Mouse (Mus musculus) spleen, adult 2 months (tissue): ENCODE measurements around the gene Apoa4. TPM values are rescaled to one million over a fixed set of nuclear protein-coding genes. Genes with fewer than 3 reads are reported as not detected.

ENCODE experiments used
- DNase-seq, 2 experiments: peaks; one replicate each; pipeline versions ENCODE4 v3.0.0 to v3.0.0-alpha.2; 2012 to 2021; ENCODE audit warnings: low spot score in 2 of 2, low read depth in 1 of 2
- H3K27ac ChIP-seq: fragments of 200-500 bp; 2 replicates; pipeline ENCODE4 v1.5.1; 2012; ENCODE audit warnings: low read length, inconsistent platforms; ENCODE audit not compliant: insufficient read depth
- H3K27me3 ChIP-seq: fragments of 200-500 bp; 2 replicates; pipeline ENCODE4 v1.6.1; 2012; ENCODE audit warnings: mild to moderate bottlenecking, moderate library complexity, low read length, inconsistent platforms; ENCODE audit not compliant: control insufficient read depth, insufficient read depth
- H3K36me3 ChIP-seq: fragments of 200-500 bp; 2 replicates; pipeline ENCODE4 v1.6.1; 2012; ENCODE audit warnings: mild to moderate bottlenecking, low read length, inconsistent platforms; ENCODE audit not compliant: control insufficient read depth, insufficient read depth
- H3K4me1 ChIP-seq: fragments of 200-500 bp; 2 replicates; pipeline ENCODE4 v1.6.1; 2011; ENCODE audit warnings: inconsistent platforms; ENCODE audit not compliant: control insufficient read depth, insufficient read depth, insufficient read length
- H3K4me3 ChIP-seq: fragments of 200-500 bp; 2 replicates; pipeline ENCODE4 v1.5.1; 2011; ENCODE audit warnings: mild to moderate bottlenecking, inconsistent platforms; ENCODE audit not compliant: insufficient read depth, insufficient read length; ENCODE audit errors: extremely low read depth
- CTCF ChIP-seq: fragments of 200-500 bp; IDR thresholded peaks from 2 replicates; pipeline ENCODE4 v1.5.1; 2011; ENCODE audit warnings: mild to moderate bottlenecking, inconsistent platforms; ENCODE audit not compliant: insufficient read depth, insufficient read length, insufficient replicate concordance; ENCODE audit errors: extremely low read depth
- POLR2A ChIP-seq: fragments of 200-500 bp; IDR thresholded peaks from 2 replicates; pipeline ENCODE4 v1.6.1; 2011; ENCODE audit warnings: low read depth, low read length, inconsistent platforms
- WGBS: fragments of 180-500 bp; shearing (Covaris S2); methylation state at CpG from one replicate; pipeline ENCODE4 v1.1.7; 2018; 5-methylcytosine and 5-hydroxymethylcytosine counted together
- polyA plus RNA-seq: library from polyadenylated mRNA; depleted of rRNA; stranded (reverse); fragments of >200 nt; gene quantifications from 2 replicates; pipeline ENCODE4 v1.2.3, GENCODE M21; 2012; rRNA removed

Gene Apoa4
- polyA plus RNA-seq = 0.31 and 0.33 TPM in 2 replicates

DNA sequence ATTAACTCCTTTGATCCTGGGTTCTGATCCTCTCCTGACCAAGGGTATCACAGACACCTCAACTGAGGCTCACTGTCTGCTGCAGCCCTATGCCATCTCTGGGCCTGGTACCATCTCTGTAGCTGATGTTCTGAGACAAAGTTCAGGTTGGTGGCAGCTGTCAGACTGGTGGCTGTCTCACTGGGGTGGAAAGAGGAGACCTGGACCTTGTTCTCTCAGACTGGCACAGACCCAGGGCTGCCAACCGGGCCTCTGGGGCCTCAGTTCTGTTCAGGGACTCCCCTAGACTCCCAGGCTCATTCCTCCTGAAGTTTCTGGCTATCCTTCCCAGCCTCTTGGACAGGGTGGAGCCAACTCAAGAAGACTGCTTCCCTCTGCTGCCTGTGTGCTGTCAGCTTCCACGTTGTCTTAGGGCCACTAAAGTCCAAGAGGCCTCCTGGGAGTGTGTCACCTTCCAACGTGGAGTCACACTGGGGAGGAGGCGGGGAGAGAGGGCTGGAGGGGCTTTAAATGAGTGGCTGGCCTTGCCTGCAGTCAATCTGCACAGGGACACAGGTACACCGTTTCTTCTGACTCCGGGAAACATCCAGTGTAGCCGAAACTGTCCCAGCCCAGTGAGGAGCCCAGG, at the start of gene Apoa4:
TSS of gene Apoa4 (plus strand) at position 171 of the 628 bp plus-strand sequence.
- H3K27ac ChIP-seq = no peak within 1 kb of the TSS
- no peak within 1 kb of the TSS for H3K4me3 ChIP-seq
- H3K4me1 ChIP-seq = no peaks in the 10 kb centered on the region
- TF ChIP-seq POLR2A (no peak), CTCF (no peak)
- no peaks in the 10 kb centered on the region for H3K36me3 ChIP-seq
- no peak for DNase-seq
- WGBS = 70% methylated on average over 7 of the region's 7 CpGs
- H3K27me3 ChIP-seq = no peaks in the 10 kb centered on the region

DNA sequence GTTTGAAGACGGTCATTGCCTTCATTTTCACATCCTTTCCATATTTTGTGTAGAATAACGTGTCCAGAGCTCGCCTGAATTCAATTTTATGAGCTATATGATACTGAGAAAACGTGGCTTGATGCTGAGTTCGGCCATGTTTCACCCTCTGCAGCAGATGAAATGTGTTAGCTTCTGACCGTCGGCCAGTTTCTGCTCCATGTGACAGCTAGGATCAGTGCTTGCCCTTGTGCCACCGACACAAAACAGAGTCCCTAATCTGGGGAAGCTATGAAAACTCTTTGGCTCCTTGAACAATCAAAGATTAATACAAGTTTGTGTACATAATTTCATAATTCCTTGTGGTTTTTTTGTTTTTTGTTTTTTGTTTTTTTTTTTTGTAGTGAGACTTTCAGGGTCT, 49.3 kb upstream of the Apoa4 start:
- peaks cover 9% of the 10 kb centered on the region; the same call in 1 of the 2 replicates for H3K36me3 ChIP-seq

GRCm38 (mm10) chr9:46191644-46192043, 48.9 kb upstream of the Apoa4 start:
- DNase-seq = peak in 1 of 2 experiments; percentile 38
- H3K36me3 ChIP-seq = peaks cover 9% of the 10 kb centered on the region; the same call in 1 of the 2 replicates
- TF ChIP-seq CTCF (no peak), POLR2A (no peak)
- H3K4me1 ChIP-seq = no peaks in the 10 kb centered on the region; the same call in 1 of the 2 replicates
- WGBS = 24% methylated on average over 1 of the region's 1 CpGs
- no peak overlapping the region for H3K4me3 ChIP-seq
- H3K27ac ChIP-seq = no peak overlapping the region
- H3K27me3 ChIP-seq = no peaks in the 10 kb centered on the region

More for the DNA sequence above, 49.3 kb upstream of the Apoa4 start:
- no peak for TF ChIP-seq POLR2A
- TF ChIP-seq CTCF = no peak
- DNase-seq = no peak
- Histone ChIP-seq H3K4me3 (no peak overlapping the region), H3K4me1 (no peaks in the 10 kb centered on the region; the same call in 1 of the 2 replicates), H3K27me3 (no peaks in the 10 kb centered on the region), H3K27ac (no peak overlapping the region)
- WGBS = 90% methylated on average over 8 of the region's 8 CpGs

- no peaks in the 10 kb centered on the region for H3K27me3 ChIP-seq
- H3K4me1 ChIP-seq = no peaks in the 10 kb centered on the region; the same call in 1 of the 2 replicates
- peak in 1 of 2 experiments; percentile 58 for DNase-seq
- no peak overlapping the region for H3K4me3 ChIP-seq
- 42% methylated on average over 6 of the region's 6 CpGs for WGBS
- H3K27ac ChIP-seq = no peak overlapping the region; the same call in 1 of the 2 replicates
- peaks cover 9% of the 10 kb centered on the region; the same call in 1 of the 2 replicates for H3K36me3 ChIP-seq
- TF ChIP-seq POLR2A = no peak
- TF ChIP-seq CTCF = no peak
Observed at GRCm38 (mm10) chr9:46192642-46193041, 47.9 kb upstream of the Apoa4 start.

DNA sequence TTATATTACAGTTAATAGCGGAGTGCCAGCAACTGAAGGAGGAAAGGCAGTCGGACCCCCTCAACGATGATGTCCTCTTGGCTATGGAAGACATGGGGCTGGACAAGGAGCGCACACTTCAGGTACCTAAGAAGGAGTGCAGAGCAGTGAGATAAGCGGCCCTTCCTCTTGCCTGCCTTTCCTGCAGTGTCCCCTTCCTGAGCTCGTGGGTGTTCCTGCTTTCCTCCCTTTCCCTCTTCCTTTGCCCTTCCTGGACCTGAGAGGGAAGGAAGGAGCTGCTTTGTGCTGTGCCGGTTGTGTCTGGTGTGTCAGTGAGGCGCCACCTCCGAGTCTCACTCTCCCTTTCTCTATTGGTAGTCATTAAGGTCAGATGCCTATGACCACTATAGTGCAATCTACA, 45.7 kb upstream of the Apoa4 start:
- peaks cover 22% of the 10 kb centered on the region for H3K36me3 ChIP-seq
- H3K4me3 ChIP-seq = no peak overlapping the region
- TF ChIP-seq POLR2A = no peak
- TF ChIP-seq CTCF = no peak
- H3K27ac ChIP-seq = no peak overlapping the region
- DNase-seq = no peak
- no peaks in the 10 kb centered on the region for H3K27me3 ChIP-seq
- 87% methylated on average over 9 of the region's 9 CpGs for WGBS
- H3K4me1 ChIP-seq = no peaks in the 10 kb centered on the region; the same call in 1 of the 2 replicates

DNA sequence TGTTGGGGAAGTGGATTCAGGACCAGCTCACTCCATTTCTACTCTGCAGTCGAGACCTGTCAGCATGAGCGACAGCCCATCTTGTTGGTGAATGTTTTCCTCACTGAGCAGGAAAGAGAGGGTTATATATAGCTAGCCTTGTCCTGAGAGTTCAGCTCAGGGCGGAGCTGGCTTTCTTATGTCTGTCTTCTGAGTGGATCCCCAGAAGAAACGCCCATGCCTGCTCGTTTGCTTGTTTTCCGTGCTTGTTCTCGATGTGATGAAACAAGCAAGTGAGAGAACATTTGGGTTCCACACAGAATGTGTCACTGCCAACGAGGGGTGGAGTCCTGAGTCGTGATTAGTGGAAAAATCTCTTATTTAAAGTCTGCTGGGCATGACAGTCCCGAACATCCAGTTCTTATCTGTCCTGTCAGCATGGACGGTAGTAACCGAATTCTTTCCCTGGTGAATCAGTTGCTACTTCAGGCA, 43.8 kb upstream of the Apoa4 start:
- Histone ChIP-seq H3K4me3 (no peak overlapping the region), H3K27me3 (no peaks in the 10 kb centered on the region), H3K36me3 (peaks cover 23% of the 10 kb centered on the region), H3K27ac (no peak overlapping the region), H3K4me1 (no peaks in the 10 kb centered on the region; the same call in 1 of the 2 replicates)
- WGBS = 70% methylated on average over 12 of the region's 12 CpGs
- TF ChIP-seq POLR2A (no peak), CTCF (no peak)
- no peak for DNase-seq

DNA sequence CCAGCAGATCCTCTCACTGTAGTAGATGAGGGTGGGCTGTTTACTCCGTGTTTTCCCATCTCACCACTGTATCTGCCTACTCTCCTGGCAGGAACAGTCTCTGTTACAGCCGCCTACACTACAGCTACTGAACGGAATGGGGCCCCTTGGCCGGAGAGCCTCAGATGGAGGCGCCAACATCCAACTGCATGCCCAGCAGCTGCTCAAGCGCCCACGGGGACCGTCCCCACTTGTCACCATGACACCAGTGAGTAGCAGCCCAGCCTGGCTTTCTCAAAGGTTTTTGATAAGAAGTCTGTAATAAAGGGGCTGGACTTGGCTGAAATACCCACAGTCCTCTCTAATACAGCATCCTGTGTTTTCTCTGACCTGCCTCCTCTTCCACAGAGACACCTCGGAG, 42.0 kb upstream of the Apoa4 start:
- TF ChIP-seq POLR2A (no peak), CTCF (no peak)
- 92% methylated on average over 9 of the region's 9 CpGs for WGBS
- H3K4me3 ChIP-seq = no peak overlapping the region
- H3K36me3 ChIP-seq = peaks cover 25% of the 10 kb centered on the region
- DNase-seq = no peak
- no peaks in the 10 kb centered on the region for H3K4me1 ChIP-seq
- no peak overlapping the region for H3K27ac ChIP-seq
- no peaks in the 10 kb centered on the region for H3K27me3 ChIP-seq

- no peak overlapping the region for H3K4me3 ChIP-seq
- no peaks in the 10 kb centered on the region for H3K4me1 ChIP-seq
- 90% methylated on average over 7 of the region's 7 CpGs for WGBS
- no peak for DNase-seq
- H3K36me3 ChIP-seq = peaks cover 25% of the 10 kb centered on the region
- no peak overlapping the region for H3K27ac ChIP-seq
- TF ChIP-seq POLR2A = no peak
- no peaks in the 10 kb centered on the region for H3K27me3 ChIP-seq
Observed at GRCm38 (mm10) chr9:46198936-46199335, 41.6 kb upstream of the Apoa4 start.
